Mouse (Mus musculus): ENCODE data around the gene Tnfrsf21. TPM values are rescaled to one million over a fixed set of nuclear protein-coding genes. Genes with fewer than 3 reads are reported as not detected.

The Tnfrsf21 gene
- 32.9 and 33.8 TPM in 2 replicates for polyA plus RNA-seq (2015; fragmentation: Nextera tagmentation; extraction: Ambion mirVana)

DNA sequence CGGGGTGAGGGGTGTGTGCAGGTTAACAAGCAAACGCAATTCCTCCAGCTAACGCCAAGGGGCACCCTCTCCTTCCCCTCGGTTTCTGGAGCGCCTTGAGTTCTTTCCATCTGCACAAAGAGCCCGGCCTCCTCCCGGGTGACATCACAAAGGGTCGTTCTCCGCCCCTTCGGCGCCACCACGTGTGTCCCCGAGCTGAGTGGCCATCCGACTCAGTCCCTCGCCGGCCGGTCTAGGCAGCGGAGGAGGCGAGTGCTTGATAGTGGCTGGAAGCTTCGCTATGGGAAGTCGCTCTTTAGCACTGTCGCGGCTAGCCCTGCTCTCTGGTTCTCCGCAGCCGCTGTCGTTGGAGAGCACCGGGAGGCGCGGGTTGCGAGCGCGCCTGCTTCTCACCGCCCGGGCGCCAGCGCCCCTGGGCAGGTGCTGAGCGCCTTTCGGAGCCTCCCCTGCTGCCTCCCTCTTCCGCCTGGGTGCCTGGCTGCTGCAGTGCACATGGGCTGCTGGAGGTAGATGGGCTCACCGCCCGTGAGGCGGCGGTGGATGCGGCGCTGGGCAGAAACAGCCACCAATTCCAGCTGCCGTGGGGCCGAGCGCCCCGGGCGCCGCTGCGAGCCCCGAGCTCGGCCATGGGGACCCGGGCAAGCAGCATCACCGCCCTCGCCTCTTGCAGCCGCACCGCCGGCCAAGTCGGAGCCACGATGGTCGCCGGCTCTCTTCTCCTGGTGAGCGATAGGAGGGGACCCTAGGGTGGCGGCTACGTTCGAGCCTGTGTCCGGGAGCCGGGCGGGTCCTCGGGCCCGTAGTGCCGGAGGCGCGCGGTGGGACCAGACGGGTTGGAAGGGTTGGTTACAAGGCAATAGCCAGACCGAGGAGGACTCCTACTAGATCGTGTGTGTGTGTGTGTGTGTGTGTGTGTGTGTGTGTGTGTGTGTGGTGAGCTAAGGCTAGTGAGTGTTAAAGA lies at the start of gene Tnfrsf21:
Gene Tnfrsf21, plus strand, starts transcription at position 185 of the 961 bp plus-strand sequence.
- no peaks in the 10 kb centered on the region for H3K9me3 ChIP-seq (replicated peaks)
- peaks cover 5% of the 10 kb centered on the region for H3K4me1 ChIP-seq
- H3K27me3 ChIP-seq, result peaks cover 7% of the 10 kb centered on the region; the same call in 1 of the 2 replicates
- peak within 1 kb of the TSS; percentile 69 for H3K9ac ChIP-seq
- no peaks in the 10 kb centered on the region for H3K36me3 ChIP-seq
- ATAC-seq (ENCODE audit: insufficient number of reproducible peaks, low FRiP score, low TSS enrichment, low read depth), result peak; percentile 83
- peak within 1 kb of the TSS; percentile 76 for H3K27ac ChIP-seq (replicated peaks)
- under 1% methylated on average over 79 of the region's 80 CpGs for WGBS
- H3K4me2 ChIP-seq (replicated peaks), result peak within 1 kb of the TSS; percentile 95
- peak within 1 kb of the TSS; percentile 80 for H3K4me3 ChIP-seq (replicated peaks)

DNA sequence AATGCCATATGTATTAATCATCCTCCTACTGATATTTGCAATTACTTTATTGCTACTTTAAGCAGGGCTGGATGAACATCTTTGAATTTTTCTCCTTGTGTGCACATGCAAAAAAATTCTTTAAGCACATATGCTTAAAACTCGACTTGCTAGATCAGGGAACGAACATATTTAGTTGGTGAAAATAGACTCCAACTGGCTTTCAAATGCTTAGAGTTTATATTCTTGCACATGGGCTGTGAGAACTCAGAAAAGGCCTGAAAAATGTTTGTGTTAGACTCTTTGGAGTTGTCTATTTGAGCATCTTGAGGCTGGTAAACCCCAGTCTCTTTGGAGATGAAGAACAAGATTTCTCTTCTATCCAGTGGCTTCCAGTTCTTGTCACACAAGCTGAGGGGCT lies 48.2 kb upstream of the Tnfrsf21 start:
- Histone ChIP-seq H3K9ac (no peak overlapping the region), H3K4me3 (replicated peaks) (no peak overlapping the region), H3K36me3 (no peaks in the 10 kb centered on the region), H3K4me2 (replicated peaks) (no peak overlapping the region), H3K27ac (replicated peaks) (no peak overlapping the region), H3K27me3 (no peaks in the 10 kb centered on the region), H3K9me3 (replicated peaks) (no peaks in the 10 kb centered on the region), H3K4me1 (no peaks in the 10 kb centered on the region)
- no peak for ATAC-seq (ENCODE audit: insufficient number of reproducible peaks, low FRiP score, low TSS enrichment, low read depth)
- 76% methylated on average over 2 of the region's 2 CpGs for WGBS

DNA sequence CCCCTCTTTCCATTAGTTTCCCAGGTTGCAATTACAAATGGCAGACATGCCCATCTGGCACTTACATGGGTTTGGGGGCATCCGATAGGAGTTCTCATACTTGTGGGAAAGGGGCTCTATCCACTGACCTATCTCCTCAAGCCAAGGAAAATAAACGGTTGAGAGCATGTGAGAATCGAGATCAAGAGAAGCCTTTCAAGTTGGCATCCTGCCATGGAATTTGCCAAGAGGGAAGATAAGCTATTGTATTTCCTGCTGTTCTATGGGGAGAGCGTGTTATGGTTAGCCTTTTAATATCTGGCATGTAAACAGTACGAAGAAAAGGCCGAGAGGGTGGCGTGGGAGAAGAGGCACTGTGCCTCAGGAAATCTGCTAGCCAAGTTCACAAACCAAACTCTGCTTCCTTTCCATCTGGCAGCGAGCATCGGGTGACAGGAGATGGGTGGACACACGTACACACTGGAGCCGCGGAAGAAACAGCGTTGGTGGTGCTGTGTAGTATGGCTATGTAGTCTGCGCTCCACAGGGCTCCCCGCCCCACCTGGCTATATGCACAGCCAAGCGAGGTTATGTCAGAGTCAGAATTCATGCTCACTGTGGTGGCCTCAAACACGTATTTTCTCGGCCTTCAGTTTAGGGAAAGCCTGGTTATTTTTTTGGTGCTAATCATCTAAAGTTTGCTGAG lies 40.9 kb upstream of the Tnfrsf21 start:
- Histone ChIP-seq H3K36me3 (no peaks in the 10 kb centered on the region), H3K4me3 (replicated peaks) (no peak overlapping the region), H3K27ac (replicated peaks) (no peak overlapping the region), H3K9ac (no peak overlapping the region), H3K27me3 (no peaks in the 10 kb centered on the region), H3K4me2 (replicated peaks) (no peak overlapping the region), H3K9me3 (replicated peaks) (no peaks in the 10 kb centered on the region), H3K4me1 (0 out of 2 replicates have a peak, but pooled peaks cover 5% of the 10 kb centered on the region)
- 59% methylated on average over 18 of the region's 18 CpGs for WGBS
- ATAC-seq (ENCODE audit: insufficient number of reproducible peaks, low FRiP score, low TSS enrichment, low read depth), result no peak; the same call in 1 of the 2 replicates

DNA sequence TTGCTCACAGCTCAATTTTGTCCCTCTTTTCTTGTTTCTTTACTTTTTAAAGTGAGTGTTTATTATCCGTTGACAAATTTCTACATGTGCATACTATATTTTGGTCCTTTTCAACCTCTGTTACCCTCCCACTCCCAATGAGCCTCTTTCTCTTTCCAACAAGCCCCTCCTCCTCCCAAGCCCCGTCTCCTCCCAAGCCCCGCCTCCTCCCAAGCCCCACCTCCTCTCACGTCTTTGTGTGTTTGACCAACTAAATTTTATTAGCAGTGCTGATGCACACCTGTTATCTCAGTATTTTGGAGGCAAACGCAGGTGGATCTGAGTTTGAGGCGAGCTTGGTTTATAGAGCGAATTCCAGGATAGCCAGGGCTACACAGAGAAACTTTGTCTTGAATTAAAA lies 38.6 kb upstream of the Tnfrsf21 start:
- no peak for ATAC-seq (ENCODE audit: insufficient number of reproducible peaks, low FRiP score, low TSS enrichment, low read depth)
- Histone ChIP-seq H3K9me3 (replicated peaks) (no peaks in the 10 kb centered on the region), H3K27me3 (no peaks in the 10 kb centered on the region), H3K4me3 (replicated peaks) (no peak overlapping the region), H3K27ac (replicated peaks) (no peak overlapping the region), H3K4me2 (replicated peaks) (no peak overlapping the region), H3K4me1 (0 out of 2 replicates have a peak, but pooled peaks cover 5% of the 10 kb centered on the region), H3K9ac (no peak overlapping the region), H3K36me3 (no peaks in the 10 kb centered on the region)
- 69% methylated on average over 7 of the region's 7 CpGs for WGBS

DNA sequence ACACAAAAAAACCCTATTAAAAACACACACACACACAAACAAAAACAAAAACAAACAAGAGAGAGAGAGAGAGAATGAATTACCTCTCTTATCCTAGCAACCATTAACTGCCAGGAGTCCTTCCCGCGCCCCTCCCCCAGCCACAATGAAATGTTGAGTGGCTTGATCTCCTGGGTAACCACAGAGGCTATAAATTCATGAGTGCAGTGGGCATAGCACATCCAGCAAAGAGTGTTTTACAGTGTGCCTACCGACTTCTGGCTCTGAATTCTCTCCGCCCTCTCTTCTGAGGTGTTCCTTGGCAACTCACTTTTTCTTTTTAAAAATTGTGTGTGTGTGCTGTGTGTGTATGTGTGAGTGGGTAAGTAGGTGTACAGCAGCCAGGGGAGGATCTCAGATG lies 38.0 kb upstream of the Tnfrsf21 start:
- no peak overlapping the region for H3K9ac ChIP-seq
- no peak overlapping the region for H3K4me3 ChIP-seq (replicated peaks)
- H3K4me1 ChIP-seq, result 0 out of 2 replicates have a peak, but pooled peaks cover 5% of the 10 kb centered on the region
- ATAC-seq (ENCODE audit: insufficient number of reproducible peaks, low FRiP score, low TSS enrichment, low read depth), result no peak
- no peaks in the 10 kb centered on the region for H3K9me3 ChIP-seq (replicated peaks)
- no peaks in the 10 kb centered on the region for H3K36me3 ChIP-seq
- H3K27ac ChIP-seq (replicated peaks), result no peak overlapping the region
- no peak overlapping the region for H3K4me2 ChIP-seq (replicated peaks)
- 86% methylated on average over 4 of the region's 4 CpGs for WGBS
- H3K27me3 ChIP-seq, result no peaks in the 10 kb centered on the region

DNA sequence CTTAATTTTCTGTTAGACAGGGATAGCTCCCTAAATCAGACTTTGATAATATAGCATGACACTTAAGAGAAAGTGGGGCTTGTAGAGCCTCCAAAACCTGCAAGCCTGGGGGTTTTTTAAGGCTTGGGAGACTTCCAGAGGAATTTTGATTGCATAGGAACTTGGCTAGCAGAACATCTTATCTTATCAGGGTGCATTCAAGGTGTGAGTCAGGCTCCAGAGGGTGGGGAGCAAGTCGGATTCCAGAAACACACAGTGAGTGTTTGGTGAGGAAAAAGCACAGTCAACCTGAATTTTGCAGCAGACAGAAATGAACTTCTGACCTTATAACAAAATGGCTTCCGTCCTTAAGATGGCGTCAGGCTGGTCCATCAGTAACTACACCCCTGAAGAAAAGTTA lies 34.5 kb upstream of the Tnfrsf21 start:
- Histone ChIP-seq H3K27me3 (no peaks in the 10 kb centered on the region), H3K36me3 (no peaks in the 10 kb centered on the region), H3K4me3 (replicated peaks) (no peak overlapping the region), H3K4me1 (no peaks in the 10 kb centered on the region), H3K9me3 (replicated peaks) (no peaks in the 10 kb centered on the region), H3K9ac (no peak overlapping the region), H3K27ac (replicated peaks) (no peak overlapping the region), H3K4me2 (replicated peaks) (no peak overlapping the region)
- 79% methylated on average over 3 of the region's 3 CpGs for WGBS
- no peak for ATAC-seq (ENCODE audit: insufficient number of reproducible peaks, low FRiP score, low TSS enrichment, low read depth)

DNA sequence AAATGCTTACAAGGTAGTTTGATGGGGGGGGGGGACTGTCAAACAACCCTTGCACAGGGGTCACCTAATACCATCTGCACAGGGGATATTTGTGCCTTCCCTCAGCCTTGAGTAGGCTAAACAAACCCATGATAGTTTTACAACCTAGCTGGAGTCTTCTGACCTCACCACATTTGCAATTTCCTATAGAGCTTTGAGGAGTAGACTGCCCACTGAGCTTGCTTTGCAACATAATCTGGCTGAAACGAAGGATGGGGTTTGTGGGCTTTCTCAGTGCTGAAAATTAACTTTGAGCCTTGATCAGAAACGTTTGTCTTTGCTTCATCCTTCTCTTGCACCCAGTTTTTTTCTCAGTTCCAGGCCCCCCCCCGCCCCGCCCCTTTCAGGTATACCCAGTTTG lies 33.8 kb upstream of the Tnfrsf21 start:
- Histone ChIP-seq H3K4me3 (replicated peaks) (no peak overlapping the region), H3K9ac (no peak overlapping the region), H3K36me3 (no peaks in the 10 kb centered on the region), H3K9me3 (replicated peaks) (no peaks in the 10 kb centered on the region), H3K27ac (replicated peaks) (no peak overlapping the region), H3K27me3 (no peaks in the 10 kb centered on the region), H3K4me1 (no peaks in the 10 kb centered on the region), H3K4me2 (replicated peaks) (no peak overlapping the region)
- 53% methylated on average over 4 of the region's 4 CpGs for WGBS
- no peak for ATAC-seq (ENCODE audit: insufficient number of reproducible peaks, low FRiP score, low TSS enrichment, low read depth)

DNA sequence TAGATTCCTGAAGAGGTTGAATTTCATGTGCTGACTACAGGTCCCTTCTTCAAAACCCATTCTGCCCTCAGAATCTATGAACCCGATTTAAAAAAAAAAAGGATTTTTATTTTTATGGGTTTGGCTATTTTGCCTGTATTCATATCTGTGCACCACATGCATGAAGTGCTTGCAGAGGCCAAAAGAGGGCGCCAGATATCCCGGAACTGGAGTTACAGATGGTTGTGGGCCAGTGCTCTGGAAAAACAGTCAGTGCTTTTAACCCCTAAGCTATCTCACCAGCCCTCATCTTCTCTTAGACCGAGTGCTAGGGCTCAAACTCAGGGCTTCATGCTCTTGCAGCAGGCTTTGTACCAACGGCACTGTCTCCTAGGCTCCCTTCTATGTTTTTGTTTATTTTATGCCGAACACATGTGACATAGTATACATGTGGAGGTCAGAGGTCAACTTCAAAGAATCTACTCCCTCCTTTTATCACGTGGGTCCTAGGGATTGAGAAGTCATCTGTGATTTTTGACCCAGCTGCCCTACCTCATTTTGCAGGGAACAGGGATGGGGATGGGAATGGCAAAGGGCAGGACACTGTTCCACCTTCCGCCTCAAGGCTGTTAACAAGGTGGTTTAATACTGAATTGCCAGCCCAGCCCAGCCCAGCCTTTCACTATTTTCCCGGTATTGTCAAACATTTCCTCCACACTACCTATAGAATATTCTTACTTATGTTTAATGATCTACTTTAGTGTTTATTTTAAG lies 30.3 kb upstream of the Tnfrsf21 start:
- 41% methylated on average over 9 of the region's 9 CpGs for WGBS
- Histone ChIP-seq H3K4me1 (no peaks in the 10 kb centered on the region), H3K27me3 (no peaks in the 10 kb centered on the region), H3K36me3 (no peaks in the 10 kb centered on the region), H3K9me3 (replicated peaks) (no peaks in the 10 kb centered on the region), H3K4me2 (replicated peaks) (no peak overlapping the region), H3K27ac (replicated peaks) (no peak overlapping the region), H3K4me3 (replicated peaks) (no peak overlapping the region), H3K9ac (no peak overlapping the region)
- ATAC-seq (ENCODE audit: insufficient number of reproducible peaks, low FRiP score, low TSS enrichment, low read depth), result no peak

DNA sequence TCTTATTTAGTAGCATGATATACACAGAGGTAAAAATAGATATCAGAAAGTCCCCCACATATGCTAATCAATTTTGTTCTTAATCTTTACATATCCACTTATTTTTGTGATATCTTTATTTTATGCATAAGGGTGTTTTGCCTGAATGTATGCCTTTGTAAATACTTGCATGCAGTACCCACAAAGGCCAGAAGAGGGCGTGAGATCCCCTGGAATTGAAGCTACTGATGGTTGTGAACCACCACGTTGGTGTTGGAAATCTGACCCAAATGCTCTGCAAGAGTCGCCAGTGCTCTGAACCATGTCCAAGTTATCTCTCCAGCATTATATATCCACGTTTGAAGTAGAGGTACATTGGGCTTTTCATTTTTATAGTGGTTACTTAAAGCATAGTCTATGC lies 28.7 kb upstream of the Tnfrsf21 start:
- Histone ChIP-seq H3K27me3 (no peaks in the 10 kb centered on the region), H3K4me1 (no peaks in the 10 kb centered on the region), H3K9ac (no peak overlapping the region), H3K4me3 (replicated peaks) (no peak overlapping the region), H3K9me3 (replicated peaks) (no peaks in the 10 kb centered on the region), H3K27ac (replicated peaks) (no peak overlapping the region), H3K36me3 (no peaks in the 10 kb centered on the region), H3K4me2 (replicated peaks) (no peak overlapping the region)
- no peak for ATAC-seq (ENCODE audit: insufficient number of reproducible peaks, low FRiP score, low TSS enrichment, low read depth)
- WGBS, result 31% methylated on average over 4 of the region's 4 CpGs

DNA sequence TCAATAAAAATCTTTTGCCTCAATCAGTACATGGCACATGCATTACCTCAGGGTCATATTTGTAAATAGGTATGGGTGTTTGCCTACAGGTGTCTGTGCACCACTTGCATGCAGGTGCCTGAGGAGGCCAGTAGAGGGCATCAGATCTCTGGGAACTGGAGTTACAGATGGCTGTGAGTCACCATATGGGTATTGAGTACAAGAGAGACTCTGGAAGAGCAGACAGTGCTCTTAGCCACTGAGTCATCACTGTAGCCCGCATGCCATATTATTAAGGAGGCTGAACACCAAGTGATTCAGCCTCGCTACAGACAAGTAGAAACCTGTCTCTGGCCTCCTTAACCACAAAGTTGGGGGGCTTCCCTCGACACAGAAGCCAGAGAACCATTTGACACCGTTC lies 26.4 kb upstream of the Tnfrsf21 start:
- Histone ChIP-seq H3K27ac (replicated peaks) (no peak overlapping the region), H3K4me1 (no peaks in the 10 kb centered on the region), H3K36me3 (no peaks in the 10 kb centered on the region), H3K9me3 (replicated peaks) (no peaks in the 10 kb centered on the region), H3K4me3 (replicated peaks) (no peak overlapping the region), H3K9ac (no peak overlapping the region), H3K27me3 (no peaks in the 10 kb centered on the region), H3K4me2 (replicated peaks) (no peak overlapping the region)
- WGBS, result 51% methylated on average over 4 of the region's 4 CpGs
- no peak for ATAC-seq (ENCODE audit: insufficient number of reproducible peaks, low FRiP score, low TSS enrichment, low read depth)

DNA sequence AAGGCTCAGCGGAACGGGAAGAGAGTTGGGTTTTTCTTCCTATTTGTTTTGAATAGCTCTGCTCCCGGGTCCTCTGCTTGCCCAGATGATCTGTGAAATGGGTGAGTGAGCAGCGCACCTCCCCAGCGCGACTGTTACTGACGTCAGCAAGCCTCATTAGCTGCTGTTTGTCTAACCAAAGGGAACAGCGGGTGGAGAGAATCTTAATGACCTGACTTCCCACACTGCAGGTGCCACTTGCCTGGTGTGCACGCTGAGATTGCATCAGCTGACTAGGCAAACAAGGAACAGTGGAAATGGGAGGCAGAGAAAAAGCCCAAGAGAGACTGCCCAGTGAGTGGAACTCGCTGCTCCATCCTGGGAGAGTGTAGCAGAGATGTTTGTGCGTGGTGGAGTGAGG lies 25.2 kb upstream of the Tnfrsf21 start:
- no peak overlapping the region for H3K4me3 ChIP-seq (replicated peaks)
- no peak overlapping the region for H3K27ac ChIP-seq (replicated peaks)
- no peaks in the 10 kb centered on the region for H3K4me1 ChIP-seq
- WGBS, result 66% methylated on average over 11 of the region's 11 CpGs
- no peak for ATAC-seq (ENCODE audit: insufficient number of reproducible peaks, low FRiP score, low TSS enrichment, low read depth)
- no peaks in the 10 kb centered on the region for H3K36me3 ChIP-seq
- no peak overlapping the region for H3K4me2 ChIP-seq (replicated peaks)
- no peaks in the 10 kb centered on the region for H3K9me3 ChIP-seq (replicated peaks)
- H3K9ac ChIP-seq, result no peak overlapping the region
- no peaks in the 10 kb centered on the region for H3K27me3 ChIP-seq
